Mouse (Mus musculus): ENCODE data around the gene Prom1. TPM values are rescaled to one million over a fixed set of nuclear protein-coding genes. Genes with fewer than 3 reads are reported as not detected.

Prom1 gene
- total and polyA plus RNA-seq, 3 experiments, result 0.57 to 10.0 (median 7.8) TPM

DNA sequence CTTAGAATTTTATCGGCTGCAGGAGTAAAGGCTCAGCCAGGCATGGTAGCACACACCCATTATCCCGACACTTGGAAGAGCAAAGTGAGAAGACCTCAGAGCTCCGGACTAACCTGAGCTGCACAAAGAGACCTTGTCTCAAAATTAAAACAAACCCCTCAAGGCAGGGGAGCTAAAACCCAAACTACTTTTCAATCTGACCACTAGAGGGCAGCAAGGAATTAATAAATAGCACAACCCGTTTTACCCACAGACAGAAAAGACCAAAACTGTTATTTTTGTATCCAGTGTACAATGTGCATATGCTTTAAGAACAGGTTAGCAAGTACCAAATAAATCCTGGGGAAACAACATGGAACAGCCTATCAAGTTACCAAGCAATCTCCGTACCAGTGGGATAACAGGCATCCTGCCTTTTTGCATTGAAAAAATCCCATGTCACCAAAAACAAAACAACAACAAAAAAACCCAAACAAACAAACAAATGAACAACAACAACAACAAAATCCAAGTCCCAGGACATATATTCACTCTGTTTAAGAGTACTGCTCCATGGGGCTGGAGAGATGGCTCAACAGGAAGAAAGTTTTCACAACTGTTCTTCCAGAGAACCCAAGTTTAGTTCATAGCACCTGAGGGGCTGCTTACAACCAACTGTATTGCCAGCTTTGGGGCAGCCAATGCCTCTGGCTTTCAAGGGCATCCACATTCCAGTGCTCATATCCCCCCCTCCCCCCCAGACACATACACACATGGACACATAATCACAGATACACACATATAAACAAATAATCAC, 53.1 kb downstream of the Prom1 start:
- 40% methylated on average over 5 of the region's 5 CpGs for WGBS
- no peak for DNase-seq
- Histone ChIP-seq H3K36me3 (ENCODE audit: control insufficient read depth, insufficient read depth, low read length) (no peaks in the 10 kb centered on the region), H3K27me3 (ENCODE audit: control insufficient read depth, insufficient read depth, low read length) (no peaks in the 10 kb centered on the region), H3K4me1 (ENCODE audit: control insufficient read depth, insufficient read depth, low read length) (no peaks in the 10 kb centered on the region), H3K4me3 (no peak overlapping the region), H3K79me2 (replicated peaks; ENCODE audit: control insufficient read depth, insufficient read depth, low read length) (no peaks in the 10 kb centered on the region), H3K27ac (no peak overlapping the region), H3K9ac (ENCODE audit: low read depth, low read length) (no peak overlapping the region)
- TF ChIP-seq EP300 (IDR thresholded peaks at IDR 0.05; ENCODE audit: insufficient read depth, low read depth, low read length), result no peak
- TF ChIP-seq POLR2A (IDR thresholded peaks at IDR 0.05; ENCODE audit: insufficient read depth, low read depth, low read length), result no peak
- TF ChIP-seq CTCF (IDR thresholded peaks at IDR 0.05), result peak; percentile 86
- intact Hi-C loops (cut with DNase I), result loop anchor here (2.0 to 5.0 kb wide), 3 partner anchors 56 to 220 kb away; no protein-coding TSS in a partner anchor

DNA sequence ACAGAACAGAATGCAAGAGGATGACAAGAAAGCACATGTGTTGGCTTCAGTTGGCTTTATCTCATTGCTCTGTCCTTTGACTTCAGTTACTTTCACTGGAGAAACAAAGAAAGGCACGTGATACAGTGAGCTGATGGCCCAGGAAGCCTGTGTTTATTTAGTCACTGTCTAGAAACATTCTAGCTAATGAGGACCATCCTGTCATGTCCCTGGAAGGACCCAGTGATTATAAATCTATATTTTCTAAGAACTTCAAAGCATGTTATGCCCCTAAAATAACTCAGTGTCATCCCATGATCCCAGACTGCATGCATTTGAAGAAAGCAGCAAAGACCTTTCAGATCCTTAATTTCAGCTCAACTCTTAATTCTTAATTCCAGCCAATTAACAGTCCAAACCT, 60.1 kb downstream of the Prom1 start:
- 21% methylated on average over 1 of the region's 1 CpGs for WGBS
- no peak overlapping the region for H3K9ac ChIP-seq (ENCODE audit: low read depth, low read length)
- H3K4me3 ChIP-seq, result no peak overlapping the region
- DNase-seq, result no peak
- no peaks in the 10 kb centered on the region for H3K79me2 ChIP-seq (replicated peaks; ENCODE audit: control insufficient read depth, insufficient read depth, low read length)
- no peaks in the 10 kb centered on the region for H3K36me3 ChIP-seq (ENCODE audit: control insufficient read depth, insufficient read depth, low read length)
- TF ChIP-seq EP300 (IDR thresholded peaks at IDR 0.05; ENCODE audit: insufficient read depth, low read depth, low read length) (no peak), POLR2A (IDR thresholded peaks at IDR 0.05; ENCODE audit: insufficient read depth, low read depth, low read length) (no peak), CTCF (IDR thresholded peaks at IDR 0.05) (no peak)
- no peaks in the 10 kb centered on the region for H3K27me3 ChIP-seq (ENCODE audit: control insufficient read depth, insufficient read depth, low read length)
- H3K27ac ChIP-seq, result no peak overlapping the region
- intact Hi-C loops (cut with DNase I), result no loop called here
- no peaks in the 10 kb centered on the region for H3K4me1 ChIP-seq (ENCODE audit: control insufficient read depth, insufficient read depth, low read length)

DNA sequence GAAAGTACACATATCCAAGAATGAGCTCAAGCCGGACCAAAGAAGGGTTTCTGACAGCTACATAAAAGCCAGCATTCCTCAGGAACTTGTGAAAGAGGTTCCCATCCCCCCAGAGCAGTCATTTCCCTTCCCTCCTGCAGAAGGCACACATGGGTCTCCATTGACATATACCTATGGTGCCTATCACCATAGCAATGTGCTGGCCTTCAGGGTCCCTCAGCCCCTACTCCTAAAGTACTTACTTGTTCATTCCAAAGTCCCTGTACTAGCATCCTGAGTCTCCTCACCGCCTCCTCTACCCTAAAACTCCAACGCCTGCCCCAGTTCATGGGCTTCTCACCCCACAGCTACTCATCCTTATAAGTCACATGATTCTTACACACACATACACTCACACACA, 60.8 kb downstream of the Prom1 start:
- Histone ChIP-seq H3K79me2 (replicated peaks; ENCODE audit: control insufficient read depth, insufficient read depth, low read length) (no peaks in the 10 kb centered on the region), H3K4me3 (no peak overlapping the region), H3K27me3 (ENCODE audit: control insufficient read depth, insufficient read depth, low read length) (no peaks in the 10 kb centered on the region), H3K36me3 (ENCODE audit: control insufficient read depth, insufficient read depth, low read length) (no peaks in the 10 kb centered on the region), H3K9ac (ENCODE audit: low read depth, low read length) (no peak overlapping the region), H3K27ac (no peak overlapping the region), H3K4me1 (ENCODE audit: control insufficient read depth, insufficient read depth, low read length) (no peaks in the 10 kb centered on the region)
- intact Hi-C loops (cut with DNase I), result no loop called here
- no peak for DNase-seq
- WGBS, result 83% methylated on average over 3 of the region's 3 CpGs
- TF ChIP-seq EP300 (IDR thresholded peaks at IDR 0.05; ENCODE audit: insufficient read depth, low read depth, low read length) (no peak), CTCF (IDR thresholded peaks at IDR 0.05) (no peak), POLR2A (IDR thresholded peaks at IDR 0.05; ENCODE audit: insufficient read depth, low read depth, low read length) (no peak)

DNA sequence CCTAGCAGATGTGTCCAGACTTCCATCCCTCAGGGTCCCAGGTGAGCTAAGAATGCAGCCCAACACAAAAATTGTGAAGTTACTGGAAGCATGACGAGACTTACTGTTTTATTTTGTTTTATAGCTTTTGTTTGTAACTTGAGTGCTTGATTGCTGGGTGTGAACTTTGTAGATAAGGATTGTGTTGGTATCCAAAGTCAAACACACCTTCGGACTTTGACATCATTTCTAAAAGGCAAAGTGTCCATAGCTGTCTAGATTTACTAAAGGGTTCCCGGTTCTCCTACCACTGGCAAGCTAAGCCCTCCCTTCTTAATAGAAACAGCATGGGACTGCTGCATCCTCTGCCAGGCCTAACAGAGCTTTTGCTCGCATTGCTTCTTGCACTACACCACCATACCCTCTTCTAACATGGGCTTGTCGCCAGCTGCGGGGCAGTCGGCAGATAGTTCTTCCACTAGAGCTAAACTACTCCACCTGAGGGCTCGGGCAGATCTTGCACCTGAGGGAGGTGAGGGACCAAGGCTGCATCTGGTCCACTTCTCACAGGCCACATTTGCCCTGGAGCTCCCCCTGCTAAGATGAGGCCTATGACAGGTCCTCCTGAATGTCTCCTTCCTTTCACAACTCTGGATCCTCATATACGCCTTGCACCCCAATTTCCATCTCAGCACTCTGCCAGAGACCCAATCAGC, 103.4 kb downstream of the Prom1 start:
- TF ChIP-seq EP300 (IDR thresholded peaks at IDR 0.05; ENCODE audit: insufficient read depth, low read depth, low read length) (no peak), POLR2A (IDR thresholded peaks at IDR 0.05; ENCODE audit: insufficient read depth, low read depth, low read length) (no peak), CTCF (IDR thresholded peaks at IDR 0.05) (no peak)
- Histone ChIP-seq H3K9ac (ENCODE audit: low read depth, low read length) (no peak overlapping the region), H3K79me2 (replicated peaks; ENCODE audit: control insufficient read depth, insufficient read depth, low read length) (no peaks in the 10 kb centered on the region), H3K27ac (no peak overlapping the region), H3K4me1 (ENCODE audit: control insufficient read depth, insufficient read depth, low read length) (no peaks in the 10 kb centered on the region), H3K4me3 (no peak overlapping the region), H3K27me3 (ENCODE audit: control insufficient read depth, insufficient read depth, low read length) (no peaks in the 10 kb centered on the region), H3K36me3 (ENCODE audit: control insufficient read depth, insufficient read depth, low read length) (no peaks in the 10 kb centered on the region)
- WGBS, result 89% methylated on average over 9 of the region's 9 CpGs
- no peak for DNase-seq
- intact Hi-C loops (cut with DNase I), result no loop called here

DNA sequence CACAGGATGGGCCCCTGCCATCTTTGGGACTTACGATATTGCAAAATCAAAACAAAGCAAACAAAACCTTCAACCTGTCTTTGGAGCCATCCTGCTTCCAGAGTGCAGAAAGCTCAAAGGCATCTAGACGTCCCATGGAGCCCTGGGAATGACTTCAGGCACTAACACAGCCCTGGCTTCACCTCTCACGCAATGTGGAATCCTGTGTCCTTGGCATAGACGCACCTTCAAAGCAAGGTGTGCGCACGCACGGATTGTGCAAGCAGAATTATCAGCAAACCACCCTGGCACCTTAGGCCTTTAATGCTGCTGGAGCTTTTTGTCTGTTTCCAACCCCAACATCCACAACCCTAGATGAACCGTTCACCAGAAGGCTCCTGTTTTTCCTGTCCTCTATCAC, 104.2 kb downstream of the Prom1 start:
- no peaks in the 10 kb centered on the region for H3K4me1 ChIP-seq (ENCODE audit: control insufficient read depth, insufficient read depth, low read length)
- no peaks in the 10 kb centered on the region for H3K27me3 ChIP-seq (ENCODE audit: control insufficient read depth, insufficient read depth, low read length)
- H3K9ac ChIP-seq (ENCODE audit: low read depth, low read length), result no peak overlapping the region
- no peak overlapping the region for H3K4me3 ChIP-seq
- H3K27ac ChIP-seq, result no peak overlapping the region
- no peaks in the 10 kb centered on the region for H3K36me3 ChIP-seq (ENCODE audit: control insufficient read depth, insufficient read depth, low read length)
- 84% methylated on average over 8 of the region's 8 CpGs for WGBS
- intact Hi-C loops (cut with DNase I), result no loop called here
- H3K79me2 ChIP-seq (replicated peaks; ENCODE audit: control insufficient read depth, insufficient read depth, low read length), result no peaks in the 10 kb centered on the region
- no peak for TF ChIP-seq EP300 (IDR thresholded peaks at IDR 0.05; ENCODE audit: insufficient read depth, low read depth, low read length)
- no peak for TF ChIP-seq POLR2A (IDR thresholded peaks at IDR 0.05; ENCODE audit: insufficient read depth, low read depth, low read length)
- no peak for TF ChIP-seq CTCF (IDR thresholded peaks at IDR 0.05)
- no peak for DNase-seq

DNA sequence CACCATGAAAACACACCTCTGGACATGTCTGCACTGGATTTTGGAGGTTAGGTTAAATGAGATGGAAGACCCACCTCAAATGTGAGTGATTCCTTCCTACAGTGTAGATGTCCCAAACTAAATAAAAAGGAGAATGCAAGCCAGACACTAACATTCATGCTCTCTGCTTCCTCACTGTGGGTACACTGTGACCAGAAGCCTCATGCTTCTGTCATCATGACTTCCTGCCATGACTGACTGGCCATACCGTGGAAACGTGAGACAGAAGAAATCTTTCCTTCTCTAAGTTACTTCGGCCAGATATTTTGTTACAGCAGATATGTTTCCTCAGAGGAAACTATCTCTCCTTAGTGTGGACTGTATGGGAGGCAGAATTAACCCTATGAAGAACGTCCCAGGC, 105.7 kb downstream of the Prom1 start:
- 34% methylated on average over 4 of the region's 4 CpGs for WGBS
- Histone ChIP-seq H3K4me1 (ENCODE audit: control insufficient read depth, insufficient read depth, low read length) (no peaks in the 10 kb centered on the region), H3K27ac (no peak overlapping the region), H3K36me3 (ENCODE audit: control insufficient read depth, insufficient read depth, low read length) (no peaks in the 10 kb centered on the region), H3K27me3 (ENCODE audit: control insufficient read depth, insufficient read depth, low read length) (no peaks in the 10 kb centered on the region), H3K9ac (ENCODE audit: low read depth, low read length) (no peak overlapping the region), H3K4me3 (no peak overlapping the region), H3K79me2 (replicated peaks; ENCODE audit: control insufficient read depth, insufficient read depth, low read length) (no peaks in the 10 kb centered on the region)
- intact Hi-C loops (cut with DNase I), result no loop called here
- no peak for TF ChIP-seq EP300 (IDR thresholded peaks at IDR 0.05; ENCODE audit: insufficient read depth, low read depth, low read length)
- TF ChIP-seq CTCF (IDR thresholded peaks at IDR 0.05), result no peak
- TF ChIP-seq POLR2A (IDR thresholded peaks at IDR 0.05; ENCODE audit: insufficient read depth, low read depth, low read length), result no peak
- no peak for DNase-seq

Measured in heart, adult 2 months (tissue).